Mouse (Mus musculus): ENCODE results near the gene Mapk6. TPM values are rescaled to one million over a fixed set of nuclear protein-coding genes. Genes with fewer than 3 reads are reported as not detected.

The Mapk6 gene
- total and polyA plus RNA-seq, 2 experiments = 10.0 to 21.1 TPM

DNA sequence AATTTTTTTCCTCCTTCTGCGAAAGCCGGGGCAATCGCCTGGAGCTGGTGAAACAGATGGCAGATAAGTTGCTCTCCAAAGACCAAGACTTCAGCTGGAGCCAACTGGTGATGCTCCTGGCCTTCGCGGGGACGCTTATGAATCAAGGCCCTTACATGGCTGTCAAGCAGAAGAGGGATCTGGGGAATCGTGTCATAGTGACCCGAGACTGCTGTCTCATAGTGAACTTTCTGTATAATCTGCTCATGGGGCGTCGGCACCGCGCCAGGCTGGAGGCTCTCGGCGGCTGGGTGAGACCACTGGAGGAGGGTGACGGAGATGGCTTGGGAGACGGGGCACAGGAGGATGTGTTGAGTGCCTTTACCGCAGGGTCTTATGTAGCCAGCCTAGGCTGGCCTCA, 61.7 kb downstream of the Mapk6 start:
- H3K9ac ChIP-seq (ENCODE audit: low read depth, low read length) = no peak overlapping the region
- H3K4me1 ChIP-seq (ENCODE audit: control insufficient read depth, insufficient read depth, low read length) = no peaks in the 10 kb centered on the region
- WGBS = 93% methylated on average over 17 of the region's 17 CpGs
- no peaks in the 10 kb centered on the region for H3K79me2 ChIP-seq (ENCODE audit: control insufficient read depth, insufficient read depth, low read length)
- TF ChIP-seq CTCF (IDR thresholded peaks at IDR 0.05; ENCODE audit: low read depth, low read length) (no peak), POLR2A (IDR thresholded peaks at IDR 0.05; ENCODE audit: extremely low read depth, insufficient read depth, low read length) (no peak)
- no peaks in the 10 kb centered on the region for H3K36me3 ChIP-seq (ENCODE audit: control insufficient read depth, insufficient read depth, low read length)
- no peaks in the 10 kb centered on the region for H3K27me3 ChIP-seq (ENCODE audit: control insufficient read depth, insufficient read depth, low read length)
- no peak for DNase-seq (ENCODE audit: extremely low read depth, low read depth, low spot score)
- no peak overlapping the region for H3K4me3 ChIP-seq (ENCODE audit: insufficient read depth, low read depth, low read length)
- no peak overlapping the region for H3K27ac ChIP-seq (replicated peaks; ENCODE audit: insufficient read depth, low read depth, low read length)

- H3K27me3 ChIP-seq (ENCODE audit: control insufficient read depth, insufficient read depth, low read length) = no peaks in the 10 kb centered on the region
- H3K79me2 ChIP-seq (ENCODE audit: control insufficient read depth, insufficient read depth, low read length) = no peaks in the 10 kb centered on the region
- TF ChIP-seq POLR2A (IDR thresholded peaks at IDR 0.05; ENCODE audit: extremely low read depth, insufficient read depth, low read length) (no peak), CTCF (IDR thresholded peaks at IDR 0.05; ENCODE audit: low read depth, low read length) (no peak)
- no peak within 1 kb of the TSS for H3K27ac ChIP-seq (replicated peaks; ENCODE audit: insufficient read depth, low read depth, low read length)
- no peak within 1 kb of the TSS for H3K9ac ChIP-seq (ENCODE audit: low read depth, low read length)
- H3K4me3 ChIP-seq (ENCODE audit: insufficient read depth, low read depth, low read length) = no peak within 1 kb of the TSS
- no peaks in the 10 kb centered on the region for H3K36me3 ChIP-seq (ENCODE audit: control insufficient read depth, insufficient read depth, low read length)
- WGBS = 93% methylated on average over 5 of the region's 5 CpGs
- DNase-seq (ENCODE audit: extremely low read depth, low read depth, low spot score) = no peak
- H3K4me1 ChIP-seq (ENCODE audit: control insufficient read depth, insufficient read depth, low read length) = no peaks in the 10 kb centered on the region
These were observed 62.3 kb downstream of the Mapk6 start, which contains the start of gene Bcl2l10 for GRCm38 (mm10) chr9:75347458-75347857. TSS of gene Bcl2l10 (plus strand) at chr9:75347758.

DNA sequence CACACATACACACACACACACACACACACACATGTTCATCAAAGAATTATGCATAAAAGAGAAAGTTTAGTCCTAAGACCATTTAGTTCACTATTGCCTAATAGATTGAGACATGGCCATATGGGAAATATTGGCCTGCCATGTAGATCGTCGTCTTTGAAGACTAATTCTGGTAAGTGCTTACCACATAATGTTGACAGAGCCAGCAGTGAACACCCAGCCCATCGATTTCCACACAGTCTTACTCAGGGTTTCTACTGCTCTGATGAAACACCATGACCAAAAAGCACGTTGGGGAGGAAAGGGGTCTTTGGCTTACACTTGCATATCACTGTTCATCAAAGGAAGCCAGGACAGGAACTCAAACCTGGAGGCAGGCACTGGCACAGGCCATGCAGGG, 67.4 kb downstream of the Mapk6 start:
- no peak for TF ChIP-seq POLR2A (IDR thresholded peaks at IDR 0.05; ENCODE audit: extremely low read depth, insufficient read depth, low read length)
- no peak for TF ChIP-seq CTCF (IDR thresholded peaks at IDR 0.05; ENCODE audit: low read depth, low read length)
- Histone ChIP-seq H3K27ac (replicated peaks; ENCODE audit: insufficient read depth, low read depth, low read length) (no peak overlapping the region), H3K27me3 (ENCODE audit: control insufficient read depth, insufficient read depth, low read length) (no peaks in the 10 kb centered on the region), H3K36me3 (ENCODE audit: control insufficient read depth, insufficient read depth, low read length) (no peaks in the 10 kb centered on the region), H3K79me2 (ENCODE audit: control insufficient read depth, insufficient read depth, low read length) (no peaks in the 10 kb centered on the region), H3K9ac (ENCODE audit: low read depth, low read length) (no peak overlapping the region), H3K4me1 (ENCODE audit: control insufficient read depth, insufficient read depth, low read length) (no peaks in the 10 kb centered on the region), H3K4me3 (ENCODE audit: insufficient read depth, low read depth, low read length) (no peak overlapping the region)
- 21% methylated on average over 4 of the region's 4 CpGs for WGBS
- no peak for DNase-seq (ENCODE audit: extremely low read depth, low read depth, low spot score)

DNA sequence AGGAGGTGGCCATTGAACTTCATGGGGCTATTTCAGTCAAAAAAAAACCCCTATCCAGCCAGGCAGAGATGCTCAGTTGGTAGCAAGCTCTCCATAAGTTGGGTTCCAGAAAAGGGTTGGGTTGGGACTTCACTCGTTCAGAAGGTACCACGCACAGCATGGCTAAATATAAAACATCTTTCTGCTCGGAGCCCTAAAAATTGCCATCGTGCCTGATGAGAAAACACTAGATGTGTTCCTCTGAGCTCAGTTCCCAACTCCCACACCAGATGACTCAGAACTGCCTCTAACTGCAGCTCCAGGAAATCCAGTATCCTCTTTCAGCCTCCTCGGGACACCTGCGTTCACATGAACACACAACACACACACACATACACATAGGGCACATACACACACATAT, 71.8 kb downstream of the Mapk6 start:
- no peaks in the 10 kb centered on the region for H3K4me1 ChIP-seq (ENCODE audit: control insufficient read depth, insufficient read depth, low read length)
- DNase-seq (ENCODE audit: extremely low read depth, low read depth, low spot score) = no peak
- TF ChIP-seq CTCF (IDR thresholded peaks at IDR 0.05; ENCODE audit: low read depth, low read length) (no peak), POLR2A (IDR thresholded peaks at IDR 0.05; ENCODE audit: extremely low read depth, insufficient read depth, low read length) (no peak)
- no peak overlapping the region for H3K27ac ChIP-seq (replicated peaks; ENCODE audit: insufficient read depth, low read depth, low read length)
- H3K27me3 ChIP-seq (ENCODE audit: control insufficient read depth, insufficient read depth, low read length) = no peaks in the 10 kb centered on the region
- H3K9ac ChIP-seq (ENCODE audit: low read depth, low read length) = no peak overlapping the region
- 88% methylated on average over 6 of the region's 6 CpGs for WGBS
- H3K4me3 ChIP-seq (ENCODE audit: insufficient read depth, low read depth, low read length) = no peak overlapping the region
- H3K79me2 ChIP-seq (ENCODE audit: control insufficient read depth, insufficient read depth, low read length) = no peaks in the 10 kb centered on the region
- H3K36me3 ChIP-seq (ENCODE audit: control insufficient read depth, insufficient read depth, low read length) = no peaks in the 10 kb centered on the region

DNA sequence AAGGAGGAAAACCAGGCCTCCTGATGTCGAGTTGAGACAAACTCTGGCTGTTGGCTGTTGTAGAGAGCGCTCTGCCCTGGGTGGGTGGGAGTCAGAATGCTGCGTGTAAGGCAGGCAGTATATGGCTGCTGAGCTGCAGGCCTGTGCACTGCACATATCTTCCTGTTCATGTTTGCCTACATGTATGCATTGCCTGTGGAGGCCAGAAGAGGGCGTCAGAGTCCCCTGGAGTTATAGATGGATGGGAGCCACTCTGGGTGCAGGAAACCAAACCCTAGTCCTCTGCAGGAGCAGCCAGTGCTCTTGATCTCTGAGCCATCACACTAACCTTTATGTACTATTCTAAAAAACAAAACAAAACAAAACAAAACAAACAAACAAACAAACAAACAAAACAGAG, 75.4 kb downstream of the Mapk6 start:
- 72% methylated on average over 4 of the region's 4 CpGs for WGBS
- H3K4me1 ChIP-seq (ENCODE audit: control insufficient read depth, insufficient read depth, low read length) = no peaks in the 10 kb centered on the region
- no peak overlapping the region for H3K27ac ChIP-seq (replicated peaks; ENCODE audit: insufficient read depth, low read depth, low read length)
- no peak overlapping the region for H3K4me3 ChIP-seq (ENCODE audit: insufficient read depth, low read depth, low read length)
- H3K9ac ChIP-seq (ENCODE audit: low read depth, low read length) = no peak overlapping the region
- no peak for DNase-seq (ENCODE audit: extremely low read depth, low read depth, low spot score)
- TF ChIP-seq POLR2A (IDR thresholded peaks at IDR 0.05; ENCODE audit: extremely low read depth, insufficient read depth, low read length) (no peak), CTCF (IDR thresholded peaks at IDR 0.05; ENCODE audit: low read depth, low read length) (no peak)
- H3K27me3 ChIP-seq (ENCODE audit: control insufficient read depth, insufficient read depth, low read length) = no peaks in the 10 kb centered on the region
- no peaks in the 10 kb centered on the region for H3K36me3 ChIP-seq (ENCODE audit: control insufficient read depth, insufficient read depth, low read length)
- H3K79me2 ChIP-seq (ENCODE audit: control insufficient read depth, insufficient read depth, low read length) = no peaks in the 10 kb centered on the region

DNA sequence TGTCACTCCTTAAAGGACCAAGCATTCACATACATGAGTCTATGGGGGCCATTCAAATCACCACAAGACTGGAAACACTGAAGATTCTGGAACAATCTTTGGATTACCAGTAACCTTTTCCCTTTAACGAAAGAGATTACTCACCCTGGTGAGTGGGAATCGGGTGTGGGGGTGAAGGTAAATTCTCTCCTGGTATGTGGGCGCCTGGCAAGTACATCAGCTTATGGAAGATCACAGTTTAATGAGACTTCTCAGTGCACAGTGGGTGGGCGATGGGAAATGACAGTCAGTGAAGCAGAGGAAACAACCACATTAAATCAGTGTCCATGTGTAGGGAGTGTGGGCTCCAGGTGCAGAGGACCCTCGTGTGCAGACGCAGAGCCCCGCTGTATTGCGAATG, 79.0 kb downstream of the Mapk6 start:
- Histone ChIP-seq H3K79me2 (ENCODE audit: control insufficient read depth, insufficient read depth, low read length) (no peaks in the 10 kb centered on the region), H3K4me3 (ENCODE audit: insufficient read depth, low read depth, low read length) (no peak overlapping the region), H3K4me1 (ENCODE audit: control insufficient read depth, insufficient read depth, low read length) (no peaks in the 10 kb centered on the region), H3K36me3 (ENCODE audit: control insufficient read depth, insufficient read depth, low read length) (no peaks in the 10 kb centered on the region), H3K27me3 (ENCODE audit: control insufficient read depth, insufficient read depth, low read length) (no peaks in the 10 kb centered on the region), H3K27ac (replicated peaks; ENCODE audit: insufficient read depth, low read depth, low read length) (no peak overlapping the region), H3K9ac (ENCODE audit: low read depth, low read length) (no peak overlapping the region)
- TF ChIP-seq CTCF (IDR thresholded peaks at IDR 0.05; ENCODE audit: low read depth, low read length) (no peak), POLR2A (IDR thresholded peaks at IDR 0.05; ENCODE audit: extremely low read depth, insufficient read depth, low read length) (no peak)
- WGBS = 92% methylated on average over 8 of the region's 8 CpGs
- DNase-seq (ENCODE audit: extremely low read depth, low read depth, low spot score) = no peak

All from liver, adult 2 months (tissue).